Mouse (Mus musculus): Measurements from ENCODE around the gene Slc10a1. TPM values are rescaled to one million over a fixed set of nuclear protein-coding genes. Genes with fewer than 3 reads are reported as not detected.
A peak's percentile ranks its signal among the peaks of the same experiment; 100 is the strongest.

Slc10a1 gene
- total and polyA plus RNA-seq, 2 experiments, result 508 to 1,387 TPM

- H3K27ac ChIP-seq (replicated peaks; ENCODE audit: insufficient read depth, low read depth, low read length), result no peak overlapping the region
- H3K36me3 ChIP-seq (ENCODE audit: control insufficient read depth, insufficient read depth, low read length), result peaks cover 6% of the 10 kb centered on the region
- H3K27me3 ChIP-seq (ENCODE audit: control insufficient read depth, insufficient read depth, low read length), result no peaks in the 10 kb centered on the region
- TF ChIP-seq CTCF (IDR thresholded peaks at IDR 0.05; ENCODE audit: low read depth, low read length) (no peak), POLR2A (IDR thresholded peaks at IDR 0.05; ENCODE audit: extremely low read depth, insufficient read depth, low read length) (no peak)
- WGBS, result 93% methylated on average over 3 of the region's 3 CpGs
- peaks cover 4% of the 10 kb centered on the region for H3K4me1 ChIP-seq (ENCODE audit: control insufficient read depth, insufficient read depth, low read length)
- no peak overlapping the region for H3K4me3 ChIP-seq (ENCODE audit: insufficient read depth, low read depth, low read length)
- no peak for DNase-seq (ENCODE audit: extremely low read depth, low read depth, low spot score)
- peaks cover 11% of the 10 kb centered on the region for H3K79me2 ChIP-seq (ENCODE audit: control insufficient read depth, insufficient read depth, low read length)
- no peak overlapping the region for H3K9ac ChIP-seq (ENCODE audit: low read depth, low read length)
These were observed 26.6 kb downstream of the Slc10a1 start for GRCm38 (mm10) chr12:80941886-80942285.

GRCm38 (mm10) chr12:80939165-80939564 is 29.3 kb downstream of the Slc10a1 start:
- 79% methylated on average over 4 of the region's 4 CpGs for WGBS
- peaks cover 4% of the 10 kb centered on the region for H3K4me1 ChIP-seq (ENCODE audit: control insufficient read depth, insufficient read depth, low read length)
- no peaks in the 10 kb centered on the region for H3K79me2 ChIP-seq (ENCODE audit: control insufficient read depth, insufficient read depth, low read length)

GRCm38 (mm10) chr12:80938642-80939041 is 29.9 kb downstream of the Slc10a1 start:
- no peaks in the 10 kb centered on the region for H3K79me2 ChIP-seq (ENCODE audit: control insufficient read depth, insufficient read depth, low read length)
- 42% methylated on average over 5 of the region's 5 CpGs for WGBS
- H3K4me1 ChIP-seq (ENCODE audit: control insufficient read depth, insufficient read depth, low read length), result peaks cover 4% of the 10 kb centered on the region
- no peaks in the 10 kb centered on the region for H3K36me3 ChIP-seq (ENCODE audit: control insufficient read depth, insufficient read depth, low read length)
- TF ChIP-seq POLR2A (IDR thresholded peaks at IDR 0.05; ENCODE audit: extremely low read depth, insufficient read depth, low read length) (no peak), CTCF (IDR thresholded peaks at IDR 0.05; ENCODE audit: low read depth, low read length) (no peak)
- peak overlapping the region; percentile 37 for H3K27ac ChIP-seq (replicated peaks; ENCODE audit: insufficient read depth, low read depth, low read length)
- no peak overlapping the region for H3K9ac ChIP-seq (ENCODE audit: low read depth, low read length)
- peak; percentile 50 for DNase-seq (ENCODE audit: extremely low read depth, low read depth, low spot score)
- H3K27me3 ChIP-seq (ENCODE audit: control insufficient read depth, insufficient read depth, low read length), result no peaks in the 10 kb centered on the region
- H3K4me3 ChIP-seq (ENCODE audit: insufficient read depth, low read depth, low read length), result no peak overlapping the region

More at GRCm38 (mm10) chr12:80939165-80939564, 29.3 kb downstream of the Slc10a1 start:
- DNase-seq (ENCODE audit: extremely low read depth, low read depth, low spot score), result no peak
- Histone ChIP-seq H3K27ac (replicated peaks; ENCODE audit: insufficient read depth, low read depth, low read length) (peak overlapping the region; percentile 37), H3K4me3 (ENCODE audit: insufficient read depth, low read depth, low read length) (no peak overlapping the region), H3K27me3 (ENCODE audit: control insufficient read depth, insufficient read depth, low read length) (no peaks in the 10 kb centered on the region), H3K9ac (ENCODE audit: low read depth, low read length) (no peak overlapping the region), H3K36me3 (ENCODE audit: control insufficient read depth, insufficient read depth, low read length) (no peaks in the 10 kb centered on the region)
- TF ChIP-seq POLR2A (IDR thresholded peaks at IDR 0.05; ENCODE audit: extremely low read depth, insufficient read depth, low read length), result no peak

GRCm38 (mm10) chr12:80937331-80938029 is 31.0 kb downstream of the Slc10a1 start:
- no peak overlapping the region for H3K9ac ChIP-seq (ENCODE audit: low read depth, low read length)
- 36% methylated on average over 9 of the region's 9 CpGs for WGBS
- no peaks in the 10 kb centered on the region for H3K79me2 ChIP-seq (ENCODE audit: control insufficient read depth, insufficient read depth, low read length)
- TF ChIP-seq POLR2A (IDR thresholded peaks at IDR 0.05; ENCODE audit: extremely low read depth, insufficient read depth, low read length) (no peak), CTCF (IDR thresholded peaks at IDR 0.05; ENCODE audit: low read depth, low read length) (no peak)
- DNase-seq (ENCODE audit: extremely low read depth, low read depth, low spot score), result peak; percentile 65
- no peak overlapping the region for H3K27ac ChIP-seq (replicated peaks; ENCODE audit: insufficient read depth, low read depth, low read length)
- H3K27me3 ChIP-seq (ENCODE audit: control insufficient read depth, insufficient read depth, low read length), result no peaks in the 10 kb centered on the region
- H3K36me3 ChIP-seq (ENCODE audit: control insufficient read depth, insufficient read depth, low read length), result no peaks in the 10 kb centered on the region
- H3K4me1 ChIP-seq (ENCODE audit: control insufficient read depth, insufficient read depth, low read length), result peaks cover 5% of the 10 kb centered on the region
- H3K4me3 ChIP-seq (ENCODE audit: insufficient read depth, low read depth, low read length), result no peak overlapping the region

GRCm38 (mm10) chr12:80936751-80937150 is 31.8 kb downstream of the Slc10a1 start:
- WGBS, result 91% methylated on average over 2 of the region's 2 CpGs
- no peak overlapping the region for H3K27ac ChIP-seq (replicated peaks; ENCODE audit: insufficient read depth, low read depth, low read length)
- H3K36me3 ChIP-seq (ENCODE audit: control insufficient read depth, insufficient read depth, low read length), result no peaks in the 10 kb centered on the region
- H3K9ac ChIP-seq (ENCODE audit: low read depth, low read length), result no peak overlapping the region
- no peak overlapping the region for H3K4me3 ChIP-seq (ENCODE audit: insufficient read depth, low read depth, low read length)
- no peaks in the 10 kb centered on the region for H3K27me3 ChIP-seq (ENCODE audit: control insufficient read depth, insufficient read depth, low read length)
- no peak for TF ChIP-seq CTCF (IDR thresholded peaks at IDR 0.05; ENCODE audit: low read depth, low read length)
- no peak for TF ChIP-seq POLR2A (IDR thresholded peaks at IDR 0.05; ENCODE audit: extremely low read depth, insufficient read depth, low read length)
- H3K79me2 ChIP-seq (ENCODE audit: control insufficient read depth, insufficient read depth, low read length), result no peaks in the 10 kb centered on the region
- DNase-seq (ENCODE audit: extremely low read depth, low read depth, low spot score), result no peak
- peaks cover 11% of the 10 kb centered on the region for H3K4me1 ChIP-seq (ENCODE audit: control insufficient read depth, insufficient read depth, low read length)

GRCm38 (mm10) chr12:80932865-80933264 is 35.6 kb downstream of the Slc10a1 start:
- WGBS, result 13% methylated on average over 1 of the region's 1 CpGs
- H3K4me1 ChIP-seq (ENCODE audit: control insufficient read depth, insufficient read depth, low read length), result peaks cover 27% of the 10 kb centered on the region
- H3K4me3 ChIP-seq (ENCODE audit: insufficient read depth, low read depth, low read length), result no peak overlapping the region
- no peaks in the 10 kb centered on the region for H3K27me3 ChIP-seq (ENCODE audit: control insufficient read depth, insufficient read depth, low read length)
- no peak overlapping the region for H3K27ac ChIP-seq (replicated peaks; ENCODE audit: insufficient read depth, low read depth, low read length)
- no peaks in the 10 kb centered on the region for H3K79me2 ChIP-seq (ENCODE audit: control insufficient read depth, insufficient read depth, low read length)
- DNase-seq (ENCODE audit: extremely low read depth, low read depth, low spot score), result peak; percentile 33
- TF ChIP-seq CTCF (IDR thresholded peaks at IDR 0.05; ENCODE audit: low read depth, low read length) (no peak), POLR2A (IDR thresholded peaks at IDR 0.05; ENCODE audit: extremely low read depth, insufficient read depth, low read length) (no peak)
- no peak overlapping the region for H3K9ac ChIP-seq (ENCODE audit: low read depth, low read length)
- H3K36me3 ChIP-seq (ENCODE audit: control insufficient read depth, insufficient read depth, low read length), result no peaks in the 10 kb centered on the region

Measured in liver, adult 2 months (tissue).